Mouse (Mus musculus) hindbrain, embryonic 13.5 days (tissue): ENCODE measurements at regions not wholly inside any gene's neighbourhood (a gene's known extent, or its start where the extent isn't known, plus 50 kb on each side); places are given as distances from the start of the nearest gene placed in this dataset.
A peak's percentile ranks its signal among the peaks of the same experiment; 100 is the strongest.

Experiments
- ATAC-seq: fragments of 200-750 bp; cut with Nextera tagmentation; 2 replicates; pipeline ENCODE4 v1.8.0; 2017; ENCODE audit warnings: moderate TSS enrichment; ENCODE audit not compliant: low FRiP score
- H3K27ac ChIP-seq: fragments of 300-500 bp; sonication (generic); 2 replicates; pipeline ENCODE4 v1.5.1; 2015; ENCODE audit warnings: inconsistent platforms, mild to moderate bottlenecking, moderate library complexity
- H3K27me3 ChIP-seq: fragments of 300-500 bp; sonication (generic); 2 replicates; pipeline ENCODE4 v1.6.1; 2015; ENCODE audit warnings: mild to moderate bottlenecking, inconsistent platforms
- H3K36me3 ChIP-seq: fragments of 300-500 bp; sonication (generic); 2 replicates; pipeline ENCODE4 v1.6.1; 2015; ENCODE audit warnings: mild to moderate bottlenecking, inconsistent platforms
- H3K4me1 ChIP-seq: fragments of 300-500 bp; sonication (generic); replicated peaks from 2 replicates; pipeline ENCODE4 v1.6.1; 2015; ENCODE audit warnings: inconsistent platforms
- H3K4me2 ChIP-seq: fragments of 300-500 bp; sonication (generic); 2 replicates; pipeline ENCODE4 v1.6.1; 2015; ENCODE audit warnings: inconsistent platforms, mild to moderate bottlenecking, moderate library complexity
- H3K4me3 ChIP-seq: fragments of 300-500 bp; sonication (generic); 2 replicates; pipeline ENCODE4 v1.5.1; 2015; ENCODE audit warnings: mild to moderate bottlenecking, inconsistent platforms
- H3K9ac ChIP-seq: fragments of 300-500 bp; sonication (generic); 2 replicates; pipeline ENCODE4 v1.6.1; 2015; ENCODE audit warnings: mild to moderate bottlenecking, inconsistent platforms
- H3K9me3 ChIP-seq: fragments of 300-500 bp; sonication (generic); 2 replicates; pipeline ENCODE4 v1.6.1; 2016; ENCODE audit warnings: inconsistent platforms
- WGBS: fragments of 180-500 bp; shearing (Covaris S2); methylation state at CpG from one replicate; pipeline ENCODE4 v1.1.7; 2015; 5-methylcytosine and 5-hydroxymethylcytosine counted together

GRCm38 (mm10) chr4:148723208-148723607 is 80.1 kb downstream of the Gm572 start:
- Histone ChIP-seq H3K4me2 (no peak overlapping the region), H3K4me3 (no peak overlapping the region), H3K9me3 (no peaks in the 10 kb centered on the region), H3K27ac (no peak overlapping the region), H3K36me3 (no peaks in the 10 kb centered on the region), H3K4me1 (peaks cover 8% of the 10 kb centered on the region), H3K27me3 (peaks cover 38% of the 10 kb centered on the region), H3K9ac (no peak overlapping the region)
- 80% methylated on average over 9 of the region's 9 CpGs for WGBS
- ATAC-seq: no peak

- Histone ChIP-seq H3K4me3 (peak overlapping the region; percentile 31), H3K4me1 (peaks cover 8% of the 10 kb centered on the region), H3K9ac (peak overlapping the region; percentile 43; the same call in 1 of the 2 replicates), H3K9me3 (no peaks in the 10 kb centered on the region), H3K36me3 (no peaks in the 10 kb centered on the region), H3K4me2 (peak overlapping the region; percentile 60), H3K27ac (no peak overlapping the region), H3K27me3 (peaks cover 41% of the 10 kb centered on the region)
- 3% methylated on average over 20 of the region's 39 CpGs for WGBS
- ATAC-seq: peak; percentile 33; the same call in 1 of the 2 replicates
Observed at GRCm38 (mm10) chr4:148723934-148724719, 80.1 kb upstream of the Casz1 start.

GRCm38 (mm10) chr4:148728800-148729199 is 75.4 kb upstream of the Casz1 start:
- Histone ChIP-seq H3K27me3 (0 out of 2 replicates have a peak, but pooled peaks cover 19% of the 10 kb centered on the region), H3K4me1 (peaks cover 8% of the 10 kb centered on the region), H3K9ac (no peak overlapping the region), H3K27ac (no peak overlapping the region), H3K4me3 (no peak overlapping the region), H3K9me3 (no peaks in the 10 kb centered on the region), H3K4me2 (no peak overlapping the region), H3K36me3 (no peaks in the 10 kb centered on the region)
- WGBS: 93% methylated on average over 5 of the region's 5 CpGs
- ATAC-seq: no peak

GRCm38 (mm10) chr4:148731586-148731985 is 72.6 kb upstream of the Casz1 start:
- Histone ChIP-seq H3K9ac (no peak overlapping the region), H3K4me3 (no peak overlapping the region), H3K4me1 (no peaks in the 10 kb centered on the region), H3K36me3 (no peaks in the 10 kb centered on the region), H3K4me2 (no peak overlapping the region), H3K9me3 (no peaks in the 10 kb centered on the region), H3K27ac (no peak overlapping the region), H3K27me3 (peaks cover 39% of the 10 kb centered on the region)
- ATAC-seq: no peak
- 67% methylated on average over 3 of the region's 3 CpGs for WGBS

GRCm38 (mm10) chr4:148734061-148734460 is 70.2 kb upstream of the Casz1 start:
- no peak overlapping the region for H3K9ac ChIP-seq
- ATAC-seq: no peak
- peaks cover 52% of the 10 kb centered on the region for H3K27me3 ChIP-seq
- 88% methylated on average over 9 of the region's 9 CpGs for WGBS
- no peaks in the 10 kb centered on the region for H3K9me3 ChIP-seq
- H3K36me3 ChIP-seq: no peaks in the 10 kb centered on the region
- no peak overlapping the region for H3K27ac ChIP-seq
- no peak overlapping the region for H3K4me2 ChIP-seq
- H3K4me3 ChIP-seq: no peak overlapping the region
- H3K4me1 ChIP-seq: no peaks in the 10 kb centered on the region; the same call in 1 of the 2 replicates

DNA sequence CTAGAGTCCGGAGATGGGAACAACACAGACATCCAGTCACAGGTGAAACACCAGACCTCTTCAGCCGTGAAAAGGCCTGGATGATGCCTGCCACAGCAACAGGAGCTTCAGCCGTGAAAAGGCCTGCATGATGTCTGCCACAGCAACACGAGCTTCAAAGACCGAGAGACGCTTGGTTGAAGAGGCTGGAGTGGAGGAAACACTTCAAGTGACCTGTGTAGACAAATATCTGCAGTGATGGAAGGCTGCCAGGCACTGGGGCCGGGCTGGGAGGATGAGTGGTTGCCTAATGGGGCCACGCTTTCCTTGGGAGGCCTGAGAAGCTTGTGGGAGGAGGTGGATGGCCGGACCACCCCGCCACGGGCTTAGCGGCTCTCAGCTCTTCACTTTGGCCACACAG is 69.7 kb upstream of the Casz1 start:
- Histone ChIP-seq H3K27me3 (peaks cover 57% of the 10 kb centered on the region), H3K9ac (no peak overlapping the region), H3K4me1 (no peaks in the 10 kb centered on the region; the same call in 1 of the 2 replicates), H3K9me3 (no peaks in the 10 kb centered on the region), H3K27ac (no peak overlapping the region), H3K4me3 (no peak overlapping the region), H3K36me3 (no peaks in the 10 kb centered on the region), H3K4me2 (no peak overlapping the region)
- 75% methylated on average over 12 of the region's 12 CpGs for WGBS
- no peak for ATAC-seq

DNA sequence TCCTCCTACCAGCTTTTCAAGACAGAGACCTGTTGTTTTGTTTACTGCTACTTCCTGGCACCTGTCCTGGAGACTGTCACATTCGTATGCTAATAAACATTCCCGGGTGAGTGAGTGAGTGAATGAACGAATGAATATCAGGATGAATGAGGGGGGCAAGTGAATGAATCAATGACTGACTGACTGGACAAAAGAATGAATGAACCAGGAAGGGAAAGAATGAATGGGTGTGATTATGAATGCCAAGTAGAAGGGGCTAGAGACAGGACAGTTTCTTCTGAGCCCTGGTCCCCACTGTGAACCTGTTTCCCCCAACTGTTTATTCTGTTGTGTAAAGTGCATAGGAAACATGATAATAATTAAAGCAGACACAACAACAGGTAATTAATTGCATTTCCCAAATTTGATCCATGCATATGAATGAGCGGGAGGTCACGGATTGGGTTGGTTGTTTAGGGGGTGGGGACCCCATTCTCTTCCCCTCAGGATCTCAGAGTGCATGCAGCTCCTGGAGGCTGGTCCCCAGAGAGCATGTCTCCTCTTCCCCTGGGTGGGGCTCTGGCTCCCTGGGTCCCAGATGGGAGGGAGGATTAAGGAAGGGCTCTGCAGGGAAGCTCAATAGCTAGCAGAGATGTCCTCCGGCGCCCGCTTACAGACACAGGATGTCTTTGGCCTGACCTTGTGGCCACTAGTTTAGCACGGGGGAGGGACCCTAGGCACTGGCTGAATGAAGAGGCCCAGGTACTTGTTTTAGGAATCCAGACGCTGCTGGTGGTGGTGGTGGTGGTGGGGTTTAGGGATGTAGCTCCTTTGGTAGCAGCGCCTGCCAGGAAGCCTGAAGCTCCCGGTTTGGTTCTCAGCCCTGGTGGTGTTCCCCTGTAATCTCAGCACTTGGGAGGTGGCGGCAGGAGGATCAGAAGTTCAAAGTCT is 65.4 kb upstream of the Casz1 start:
- Histone ChIP-seq H3K4me3 (no peak overlapping the region), H3K4me1 (peaks cover 18% of the 10 kb centered on the region), H3K27me3 (peaks cover 77% of the 10 kb centered on the region), H3K36me3 (no peaks in the 10 kb centered on the region), H3K27ac (no peak overlapping the region), H3K9me3 (no peaks in the 10 kb centered on the region), H3K4me2 (no peak overlapping the region), H3K9ac (no peak overlapping the region)
- WGBS: 28% methylated on average over 13 of the region's 13 CpGs
- no peak for ATAC-seq

GRCm38 (mm10) chr4:148742549-148743413 is 61.4 kb upstream of the Casz1 start:
- H3K4me2 ChIP-seq: peak overlapping the region; percentile 74
- peak overlapping the region; percentile 45 for H3K4me3 ChIP-seq
- peaks cover 48% of the 10 kb centered on the region for H3K27me3 ChIP-seq
- H3K9me3 ChIP-seq: no peaks in the 10 kb centered on the region
- peak; percentile 76 for ATAC-seq
- 4% methylated on average over 61 of the region's 65 CpGs for WGBS
- peak overlapping the region; percentile 70 for H3K9ac ChIP-seq
- H3K27ac ChIP-seq: peak overlapping the region; percentile 58
- H3K4me1 ChIP-seq: peaks cover 40% of the 10 kb centered on the region
- no peaks in the 10 kb centered on the region for H3K36me3 ChIP-seq

- 21% methylated on average over 11 of the region's 11 CpGs for WGBS
- Histone ChIP-seq H3K27me3 (peaks cover 41% of the 10 kb centered on the region), H3K4me2 (peak overlapping the region; percentile 74), H3K4me1 (peaks cover 40% of the 10 kb centered on the region), H3K27ac (peak overlapping the region; percentile 55), H3K9ac (no peak overlapping the region), H3K36me3 (no peaks in the 10 kb centered on the region), H3K9me3 (no peaks in the 10 kb centered on the region), H3K4me3 (peak overlapping the region; percentile 45; the same call in 1 of the 2 replicates)
- peak; percentile 34; the same call in 1 of the 2 replicates for ATAC-seq
Observed at GRCm38 (mm10) chr4:148743414-148743844, 60.8 kb upstream of the Casz1 start.

GRCm38 (mm10) chr4:148744053-148744452 is 60.2 kb upstream of the Casz1 start:
- no peak overlapping the region for H3K9ac ChIP-seq
- 41% methylated on average over 8 of the region's 8 CpGs for WGBS
- H3K27me3 ChIP-seq: peaks cover 41% of the 10 kb centered on the region
- H3K4me3 ChIP-seq: no peak overlapping the region
- H3K36me3 ChIP-seq: no peaks in the 10 kb centered on the region
- peaks cover 40% of the 10 kb centered on the region for H3K4me1 ChIP-seq
- peak overlapping the region; percentile 72; the same call in 1 of the 2 replicates for H3K27ac ChIP-seq
- no peak overlapping the region for H3K4me2 ChIP-seq
- H3K9me3 ChIP-seq: no peaks in the 10 kb centered on the region
- ATAC-seq: no peak

DNA sequence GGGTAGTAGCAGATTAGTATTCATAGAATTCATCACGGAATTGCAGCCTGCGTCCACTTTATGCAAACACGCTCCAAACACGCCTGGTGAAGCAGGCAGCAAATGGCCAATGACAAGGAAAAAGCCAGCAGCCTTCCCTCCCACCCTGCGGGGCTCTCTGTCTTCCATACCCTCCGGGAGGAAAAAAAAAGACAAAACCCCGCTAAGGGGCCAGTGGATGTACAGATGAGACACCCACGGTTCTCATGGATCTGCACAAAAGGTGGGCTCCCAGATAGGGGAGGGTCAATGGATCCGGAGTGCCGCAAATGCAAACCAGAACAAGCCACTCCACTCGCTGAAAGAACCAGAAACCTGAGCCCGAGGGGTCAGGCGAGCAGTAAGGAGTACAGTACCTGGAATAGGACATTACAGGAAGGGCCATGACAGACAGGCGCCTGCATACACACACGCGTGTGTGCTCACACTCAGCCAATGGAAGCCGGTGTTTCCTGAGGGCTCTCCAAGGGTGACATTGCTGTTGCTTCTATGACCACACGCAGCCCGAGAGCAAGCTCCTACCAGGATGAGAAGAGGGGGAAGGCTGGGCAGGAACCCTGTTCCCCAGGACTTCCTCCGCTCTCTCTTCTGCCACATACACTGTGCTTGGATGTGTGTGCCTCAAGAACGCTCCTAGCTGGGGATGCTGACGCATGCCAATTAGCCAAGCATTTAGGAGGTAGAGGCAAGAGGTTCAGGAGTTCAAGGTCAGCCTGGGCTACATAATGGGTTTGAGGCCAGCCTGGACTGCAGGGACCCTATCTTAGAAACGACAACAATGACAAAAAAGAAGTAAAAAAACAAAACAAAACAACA is 57.5 kb upstream of the Casz1 start:
- Histone ChIP-seq H3K4me2 (no peak overlapping the region), H3K9ac (0 out of 2 replicates have a peak overlapping the region, but pooled peaks have one; percentile 49), H3K4me1 (peaks cover 36% of the 10 kb centered on the region), H3K4me3 (no peak overlapping the region), H3K36me3 (no peaks in the 10 kb centered on the region), H3K27me3 (peaks cover 35% of the 10 kb centered on the region), H3K27ac (peak overlapping the region; percentile 41), H3K9me3 (no peaks in the 10 kb centered on the region)
- no peak for ATAC-seq
- 37% methylated on average over 23 of the region's 23 CpGs for WGBS
